Mouse (Mus musculus): Measurements from ENCODE around the gene H3f3b. TPM values are rescaled to one million over a fixed set of nuclear protein-coding genes. Genes with fewer than 3 reads are reported as not detected.

The H3f3b gene
- polyA plus RNA-seq, 1 experiment from 2014 or later: 2,054 TPM

DNA sequence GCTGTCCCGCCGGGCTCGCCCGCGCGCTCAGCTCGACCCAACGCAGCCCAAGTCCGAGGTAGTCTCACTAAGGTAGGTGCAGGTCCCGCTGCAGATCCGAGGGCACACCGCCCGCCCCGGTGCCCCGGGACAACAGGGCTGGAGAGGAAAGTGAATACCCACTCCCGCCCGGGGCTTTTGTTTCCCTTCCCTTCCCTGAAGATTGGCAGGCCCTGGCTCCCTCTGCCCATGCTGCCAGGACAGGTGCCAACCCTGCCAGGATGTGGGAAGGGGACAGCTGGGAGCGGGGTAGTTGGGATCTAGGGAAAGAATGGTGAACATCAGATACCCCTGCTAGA, 52.7 kb downstream of the H3f3b start:
- DNase-seq (ENCODE audit: low spot score) (no peak), ATAC-seq (ENCODE audit: low FRiP score) (peak; percentile 11; the same call in 1 of the 2 replicates)
- Histone ChIP-seq H3K4me1 (replicated peaks; ENCODE audit: control insufficient read depth, insufficient read depth, low read length) (no peaks in the 10 kb centered on the region), H3K4me3 (replicated peaks; ENCODE audit: low read length) (peak overlapping the region; percentile 36), H3K27ac (no peak overlapping the region), H3K4me2 (replicated peaks) (peak overlapping the region; percentile 57), H3K9ac (peak overlapping the region; percentile 47), H3K27me3 (ENCODE audit: control insufficient read depth, insufficient read depth, low read length) (peaks cover 47% of the 10 kb centered on the region), H3K9me3 (ENCODE audit: control insufficient read depth, low read length) (no peaks in the 10 kb centered on the region), H3K36me3 (replicated peaks; ENCODE audit: control insufficient read depth, insufficient read depth) (no peaks in the 10 kb centered on the region)
- WGBS: 5% methylated on average over 16 of the region's 18 CpGs

DNA sequence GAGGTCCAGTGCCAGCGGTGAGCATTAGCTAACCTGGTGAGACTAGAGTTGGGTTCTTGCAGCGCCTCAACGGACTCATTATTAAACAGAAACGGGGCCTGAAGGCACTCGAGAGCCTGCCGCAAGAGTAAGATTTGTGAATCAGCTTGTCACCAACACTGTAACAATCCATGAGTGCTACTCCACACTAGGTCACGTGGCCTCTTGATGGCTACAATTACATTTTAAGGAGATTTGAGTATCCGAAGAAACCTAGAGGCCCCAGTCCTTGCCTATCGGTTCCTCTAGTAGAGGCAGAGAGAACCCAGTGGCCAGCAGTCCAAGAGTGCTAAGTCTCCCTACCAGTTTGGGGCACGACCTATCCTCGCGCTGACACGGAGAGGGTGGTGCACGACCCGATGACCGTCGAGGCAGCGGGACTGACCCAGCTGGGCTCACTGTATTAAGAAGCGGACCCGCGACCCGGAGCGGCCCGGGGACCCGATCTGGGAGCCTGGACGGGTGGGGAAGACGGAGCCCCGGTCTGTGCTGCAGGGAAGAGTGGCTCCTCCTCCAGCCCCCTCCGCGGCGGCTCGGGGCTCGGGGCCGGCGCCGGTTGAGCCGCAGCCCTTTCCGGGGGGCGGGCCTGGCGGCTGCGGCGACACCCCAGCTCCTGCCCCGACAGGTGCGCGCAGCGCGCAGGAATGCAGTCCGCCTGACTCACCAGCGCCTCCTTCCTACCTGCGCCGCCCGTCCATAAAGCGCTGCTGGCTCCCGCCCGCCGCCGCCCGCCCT, 53.3 kb downstream of the H3f3b start, which contains the start of gene Itgb4:
Gene Itgb4 (plus strand): TSS at position 401 of the 774 bp plus-strand sequence.
- H3K4me1 ChIP-seq (replicated peaks; ENCODE audit: control insufficient read depth, insufficient read depth, low read length): no peaks in the 10 kb centered on the region
- H3K36me3 ChIP-seq (replicated peaks; ENCODE audit: control insufficient read depth, insufficient read depth): no peaks in the 10 kb centered on the region
- H3K9me3 ChIP-seq (ENCODE audit: control insufficient read depth, low read length): no peaks in the 10 kb centered on the region
- no peak within 1 kb of the TSS for H3K27ac ChIP-seq
- ATAC-seq (ENCODE audit: low FRiP score) (peak; percentile 31; the same call in 1 of the 2 replicates), DNase-seq (ENCODE audit: low spot score) (no peak)
- H3K4me2 ChIP-seq (replicated peaks): peak within 1 kb of the TSS; percentile 57
- 11% methylated on average over 51 of the region's 58 CpGs for WGBS
- peaks cover 47% of the 10 kb centered on the region for H3K27me3 ChIP-seq (ENCODE audit: control insufficient read depth, insufficient read depth, low read length)
- H3K9ac ChIP-seq: peak within 1 kb of the TSS; percentile 47
- H3K4me3 ChIP-seq (replicated peaks; ENCODE audit: low read length): peak within 1 kb of the TSS; percentile 36

Other genes starting within 250 kb of the H3f3b start
- gene Caskin2, start 214.3 kb downstream of the H3f3b start, polyA plus RNA-seq (2014; fragmentation: Nextera tagmentation; extraction: Ambion mirVana): 10.7 and 11.0 TPM in 2 replicates
- gene Tsen54, start 213.2 kb downstream of the H3f3b start, polyA plus RNA-seq (2014; fragmentation: Nextera tagmentation; extraction: Ambion mirVana): 17.8 and 19.9 TPM in 2 replicates
- gene Llgl2, start 203.9 kb downstream of the H3f3b start, polyA plus RNA-seq (2014; fragmentation: Nextera tagmentation; extraction: Ambion mirVana): 1.3 and 2.4 TPM in 2 replicates
- gene Myo15b, start 169.6 kb downstream of the H3f3b start, polyA plus RNA-seq (2014; fragmentation: Nextera tagmentation; extraction: Ambion mirVana): 0.13 TPM in 1 of 2 replicates, not detected in the other
- gene Smim5, start 128.0 kb downstream of the H3f3b start, polyA plus RNA-seq (2014; fragmentation: Nextera tagmentation; extraction: Ambion mirVana): 2.9 and 4.6 TPM in 2 replicates
- not detected in 2 replicates for gene Smim6, start 115.9 kb downstream of the H3f3b start, polyA plus RNA-seq (2014; fragmentation: Nextera tagmentation; extraction: Ambion mirVana)
- gene Sap30bp, start 94.7 kb downstream of the H3f3b start, polyA plus RNA-seq (2014; fragmentation: Nextera tagmentation; extraction: Ambion mirVana): 40.5 and 41.8 TPM in 2 replicates
- gene Recql5, start 94.5 kb downstream of the H3f3b start, polyA plus RNA-seq (2014; fragmentation: Nextera tagmentation; extraction: Ambion mirVana): 16.7 and 17.2 TPM in 2 replicates
- 1.5 and 1.6 TPM in 2 replicates for gene Itgb4, start 53.3 kb downstream of the H3f3b start, polyA plus RNA-seq (2014; fragmentation: Nextera tagmentation; extraction: Ambion mirVana)
- 48.6 and 54.4 TPM in 2 replicates for gene Galk1, start 15.2 kb downstream of the H3f3b start, polyA plus RNA-seq (2014; fragmentation: Nextera tagmentation; extraction: Ambion mirVana)
- gene Unk, start 2.4 kb upstream of the H3f3b start, polyA plus RNA-seq (2014; fragmentation: Nextera tagmentation; extraction: Ambion mirVana): 25.6 and 29.3 TPM in 2 replicates
- 0.75 and 0.83 TPM in 2 replicates for gene Unc13d, start 50.0 kb upstream of the H3f3b start, polyA plus RNA-seq (2014; fragmentation: Nextera tagmentation; extraction: Ambion mirVana)
- gene Wbp2, start 59.0 kb upstream of the H3f3b start, polyA plus RNA-seq (2014; fragmentation: Nextera tagmentation; extraction: Ambion mirVana): 164 and 183 TPM in 2 replicates
- 9.4 and 10.6 TPM in 2 replicates for gene Trim47, start 99.2 kb upstream of the H3f3b start, polyA plus RNA-seq (2014; fragmentation: Nextera tagmentation; extraction: Ambion mirVana)
- 2.7 and 2.9 TPM in 2 replicates for gene Trim65, start 103.2 kb upstream of the H3f3b start, polyA plus RNA-seq (2014; fragmentation: Nextera tagmentation; extraction: Ambion mirVana)
- gene Mrpl38, start 110.9 kb upstream of the H3f3b start, polyA plus RNA-seq (2014; fragmentation: Nextera tagmentation; extraction: Ambion mirVana): 79.4 and 83.1 TPM in 2 replicates
- gene Fbf1, start 140.2 kb upstream of the H3f3b start, polyA plus RNA-seq (2014; fragmentation: Nextera tagmentation; extraction: Ambion mirVana): 43.0 and 45.4 TPM in 2 replicates
- gene Ten1, start 170.9 kb upstream of the H3f3b start, polyA plus RNA-seq (2014; fragmentation: Nextera tagmentation; extraction: Ambion mirVana): 80.7 and 88.0 TPM in 2 replicates
- 67.5 and 75.7 TPM in 2 replicates for gene Acox1, start 171.1 kb upstream of the H3f3b start, polyA plus RNA-seq (2014; fragmentation: Nextera tagmentation; extraction: Ambion mirVana)
- 0.62 and 0.64 TPM in 2 replicates for gene Evpl, start 210.1 kb upstream of the H3f3b start, polyA plus RNA-seq (2014; fragmentation: Nextera tagmentation; extraction: Ambion mirVana)
- 52.0 and 54.0 TPM in 2 replicates for gene Srp68, start 246.3 kb upstream of the H3f3b start, polyA plus RNA-seq (2014; fragmentation: Nextera tagmentation; extraction: Ambion mirVana)

All from hindbrain, embryonic 14.5 days (tissue).